Mouse (Mus musculus) kidney, adult 2 months (tissue): ENCODE results near the gene Scyl3.

Source experiments
- CTCF ChIP-seq: fragments of 200-500 bp; conservative IDR thresholded peaks from 2 replicates; pipeline ENCODE4 v1.5.1; 2011; ENCODE audit warnings: low read depth, mild to moderate bottlenecking, control low read depth, low read length, moderate library complexity, mixed read lengths; ENCODE audit not compliant: insufficient read depth, insufficient read length
- POLR2A ChIP-seq: fragments of 200-500 bp; IDR thresholded peaks from one replicate; pipeline ENCODE4 v1.6.1; 2011; ENCODE audit warnings: low read depth, low read length, control low read depth

GRCm38 (mm10) chr1:163893294-163893693 lies 35.6 kb upstream of the Scyl3 start:
- no peak for TF ChIP-seq CTCF
- no peak for TF ChIP-seq POLR2A
